Mouse (Mus musculus) lung, embryonic 15.5 days (tissue): ENCODE results near the gene Nf2. TPM values are rescaled to one million over a fixed set of nuclear protein-coding genes. Genes with fewer than 3 reads are reported as not detected.

Experiments used
- ATAC-seq: fragments of 200-750 bp; cut with Nextera tagmentation; 2 replicates; pipeline ENCODE4 v1.8.0; 2017; ENCODE audit warnings: moderate number of reproducible peaks, borderline replicate concordance; ENCODE audit not compliant: low FRiP score, low TSS enrichment; ENCODE audit errors: extremely low read depth
- H3K27ac ChIP-seq: fragments of 300-500 bp; sonication (generic); 2 replicates; pipeline ENCODE4 v1.5.1; 2015; ENCODE audit warnings: moderate library complexity, mild to moderate bottlenecking, inconsistent platforms
- H3K27me3 ChIP-seq: fragments of 300-500 bp; sonication (generic); 2 replicates; pipeline ENCODE4 v1.6.1; 2015; ENCODE audit warnings: inconsistent platforms
- H3K36me3 ChIP-seq: fragments of 300-500 bp; sonication (generic); 2 replicates; pipeline ENCODE4 v1.6.1; 2015; ENCODE audit warnings: inconsistent platforms
- H3K4me1 ChIP-seq: fragments of 300-500 bp; sonication (generic); 2 replicates; pipeline ENCODE4 v1.6.1; 2015; ENCODE audit warnings: inconsistent platforms
- H3K4me2 ChIP-seq: fragments of 300-500 bp; sonication (generic); 2 replicates; pipeline ENCODE4 v1.6.1; 2015; ENCODE audit warnings: inconsistent platforms, mild to moderate bottlenecking, moderate library complexity
- H3K4me3 ChIP-seq: fragments of 300-500 bp; sonication (generic); 2 replicates; pipeline ENCODE4 v1.5.1; 2015; ENCODE audit warnings: mild to moderate bottlenecking, inconsistent platforms
- H3K9ac ChIP-seq: fragments of 300-500 bp; sonication (generic); 2 replicates; pipeline ENCODE4 v1.6.1; 2015; ENCODE audit warnings: inconsistent platforms
- H3K9me3 ChIP-seq: fragments of 300-500 bp; sonication (generic); 2 replicates; pipeline ENCODE4 v1.6.1; 2016; ENCODE audit warnings: inconsistent platforms
- WGBS: fragments of 180-500 bp; shearing (Covaris S2); methylation state at CpG from one replicate; pipeline ENCODE4 v1.1.7; 2015; 5-methylcytosine and 5-hydroxymethylcytosine counted together
- microRNA-seq: library from miRNA; unstranded; fragments of <30 nt; microRNA quantifications from one replicate; pipeline ENCODE4, GENCODE M21; 2016
- polyA plus RNA-seq: library from polyadenylated mRNA; unstranded; fragments of >200 nt; fragmentation: Nextera tagmentation; extraction: Ambion mirVana; gene quantifications from 2 replicates; pipeline ENCODE4 v1.2.1, GENCODE M21; 2015

The Nf2 gene
- polyA plus RNA-seq, 1 experiment from 2014 or later, result 46.3 TPM

DNA sequence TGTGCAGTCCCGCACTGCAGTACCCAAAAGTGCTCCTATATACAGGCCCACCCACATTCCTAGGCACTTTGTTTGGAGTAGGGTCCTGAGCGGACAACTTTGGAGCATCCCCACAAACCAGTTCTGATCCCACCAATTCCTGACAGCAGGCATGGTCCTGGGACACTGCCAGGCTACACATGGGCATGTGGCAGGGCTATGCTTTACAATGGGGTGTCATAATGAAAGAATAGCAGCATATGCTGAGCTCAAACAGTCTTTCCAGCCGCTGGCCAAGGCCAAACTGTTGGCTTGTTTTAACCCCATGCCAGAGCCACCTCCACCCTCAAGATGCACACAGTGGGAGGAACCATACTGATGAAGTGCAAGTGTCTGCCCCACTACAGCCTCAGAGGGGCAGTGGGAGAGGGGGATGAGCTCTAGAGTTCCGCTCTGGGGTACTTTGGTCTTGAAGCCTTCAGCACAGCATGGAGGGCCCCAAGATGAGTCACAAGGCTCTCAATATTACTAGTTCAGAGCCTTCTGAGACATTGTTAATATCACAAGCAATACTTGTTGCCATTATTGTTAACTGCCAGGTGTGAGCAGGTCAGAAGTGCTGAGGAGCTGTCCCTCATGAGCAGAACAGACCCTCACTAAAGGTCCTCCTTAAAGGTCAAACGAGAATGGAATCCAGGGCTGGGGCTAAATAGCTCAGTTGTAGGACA lies 132.7 kb downstream of the Nf2 start:
- no peaks in the 10 kb centered on the region for H3K36me3 ChIP-seq
- no peak for ATAC-seq
- no peak overlapping the region for H3K9ac ChIP-seq
- WGBS, result 85% methylated on average over 5 of the region's 5 CpGs
- H3K4me2 ChIP-seq, result no peak overlapping the region
- no peak overlapping the region for H3K4me3 ChIP-seq
- H3K9me3 ChIP-seq, result no peaks in the 10 kb centered on the region
- H3K4me1 ChIP-seq, result peaks cover 10% of the 10 kb centered on the region
- no peaks in the 10 kb centered on the region for H3K27me3 ChIP-seq
- no peak overlapping the region for H3K27ac ChIP-seq

Small RNAs within 50 kb of the gene (microRNA-seq; reads per million reads assigned to microRNA genes)
- gene Mir6918, result not detected

Other genes starting within 250 kb of the Nf2 start
- not detected in 2 replicates for gene Gm11032, start 229.5 kb downstream of the Nf2 start, polyA plus RNA-seq
- gene Ascc2, start 211.8 kb downstream of the Nf2 start, polyA plus RNA-seq, result 32.6 and 35.1 TPM in 2 replicates
- 763 and 796 TPM in 2 replicates for gene Uqcr10, start 145.2 kb downstream of the Nf2 start, polyA plus RNA-seq
- gene Zmat5, start 144.9 kb downstream of the Nf2 start, polyA plus RNA-seq, result 70.8 and 81.4 TPM in 2 replicates
- 0.09 TPM in 1 of 2 replicates, not detected in the other for gene Cabp7, start 102.8 kb downstream of the Nf2 start, polyA plus RNA-seq
- gene Nipsnap1, start 24.4 kb upstream of the Nf2 start, polyA plus RNA-seq, result 36.9 and 37.8 TPM in 2 replicates
- gene Thoc5, start 45.8 kb upstream of the Nf2 start, polyA plus RNA-seq, result 32.8 and 34.3 TPM in 2 replicates
- 0.26 TPM in 2 replicates for gene Nefh, start 98.5 kb upstream of the Nf2 start, polyA plus RNA-seq
- 44.0 and 50.5 TPM in 2 replicates for gene Ap1b1, start 137.3 kb upstream of the Nf2 start, polyA plus RNA-seq
- 0.57 and 0.59 TPM in 2 replicates for gene Rasl10a, start 208.6 kb upstream of the Nf2 start, polyA plus RNA-seq
- 27.1 and 29.1 TPM in 2 replicates for gene Gas2l1, start 215.8 kb upstream of the Nf2 start, polyA plus RNA-seq
- gene Rhbdd3, start 249.4 kb upstream of the Nf2 start, polyA plus RNA-seq, result 26.3 and 31.2 TPM in 2 replicates
- 778 and 796 TPM in 2 replicates for gene Ewsr1, start 249.7 kb upstream of the Nf2 start, polyA plus RNA-seq